Mouse (Mus musculus) layer of hippocampus, adult 2 months (tissue): ENCODE results near the gene Tor3a. TPM values are rescaled to one million over a fixed set of nuclear protein-coding genes. Genes with fewer than 3 reads are reported as not detected.
A peak's percentile ranks its signal among the peaks of the same experiment; 100 is the strongest.

ENCODE experiments used
- DNase-seq, 2 experiments: peaks; one replicate each; pipeline ENCODE4 v3.0.0; 2022; ENCODE audit warnings: low spot score in 2 of 2
- H3K27ac ChIP-seq: fragments of 200-600 bp; 2 replicates; pipeline ENCODE4 v1.8.1; 2022
- H3K4me3 ChIP-seq: fragments of 200-600 bp; 2 replicates; pipeline ENCODE4 v1.8.1; 2022; ENCODE audit warnings: mild to moderate bottlenecking
- CTCF ChIP-seq: fragments of 200-600 bp; conservative IDR thresholded peaks from 2 replicates; pipeline ENCODE4 v1.8.1; 2022; ENCODE audit warnings: antibody characterized with exemption, mild to moderate bottlenecking, moderate library complexity
- total RNA-seq, 2 experiments: library from RNA; stranded (reverse); gene quantifications; 2 replicates each; pipeline ENCODE4 v1.2.3; 2021

Gene Tor3a
- total RNA-seq, 2 experiments from 2014 or later, result 7.1 to 8.2 TPM

- no peak for TF ChIP-seq CTCF
- no peak for DNase-seq
- Histone ChIP-seq H3K4me3 (no peak overlapping the region), H3K27ac (no peak overlapping the region)
These were observed 28.0 kb upstream of the Tor3a start for GRCm38 (mm10) chr1:156702151-156702550.

- no peak for DNase-seq
- no peak overlapping the region for H3K27ac ChIP-seq
- no peak for TF ChIP-seq CTCF
- no peak overlapping the region for H3K4me3 ChIP-seq
These were observed 12.0 kb upstream of the Tor3a start for GRCm38 (mm10) chr1:156686025-156686661.

GRCm38 (mm10) chr1:156679599-156679998 is 5.4 kb upstream of the Tor3a start:
- TF ChIP-seq CTCF, result no peak
- Histone ChIP-seq H3K4me3 (no peak overlapping the region), H3K27ac (no peak overlapping the region)
- no peak for DNase-seq

GRCm38 (mm10) chr1:156677230-156677629 is 3.1 kb upstream of the Tor3a start:
- Histone ChIP-seq H3K4me3 (no peak overlapping the region), H3K27ac (no peak overlapping the region)
- DNase-seq, result no peak
- no peak for TF ChIP-seq CTCF

- Histone ChIP-seq H3K4me3 (no peak overlapping the region), H3K27ac (no peak overlapping the region)
- no peak for TF ChIP-seq CTCF
- no peak for DNase-seq
These were observed 2.4 kb upstream of the Tor3a start for GRCm38 (mm10) chr1:156676596-156676995.

GRCm38 (mm10) chr1:156676171-156676570 is 2.0 kb upstream of the Tor3a start:
- no peak for DNase-seq
- peak; percentile 88 for TF ChIP-seq CTCF
- Histone ChIP-seq H3K27ac (no peak overlapping the region), H3K4me3 (no peak overlapping the region)

- Histone ChIP-seq H3K4me3 (peak overlapping the region; percentile 85), H3K27ac (peak overlapping the region; percentile 88)
- no peak for DNase-seq
- no peak for TF ChIP-seq CTCF
These were observed 521 bp downstream of the Tor3a start for GRCm38 (mm10) chr1:156673476-156674194.

GRCm38 (mm10) chr1:156672720-156673475 is 1.3 kb downstream of the Tor3a start:
- no peak for DNase-seq
- Histone ChIP-seq H3K4me3 (peak overlapping the region; percentile 85), H3K27ac (peak overlapping the region; percentile 88; the same call in 1 of the 2 replicates)
- no peak for TF ChIP-seq CTCF

GRCm38 (mm10) chr1:156671921-156672320 is 2.2 kb downstream of the Tor3a start:
- no peak for DNase-seq
- Histone ChIP-seq H3K4me3 (no peak overlapping the region), H3K27ac (no peak overlapping the region)
- no peak for TF ChIP-seq CTCF

GRCm38 (mm10) chr1:156669208-156669983 is 4.8 kb downstream of the Tor3a start:
- no peak overlapping the region for H3K27ac ChIP-seq
- TF ChIP-seq CTCF, result no peak
- no peak overlapping the region for H3K4me3 ChIP-seq
- DNase-seq, result no peak

GRCm38 (mm10) chr1:156668602-156669001 is 5.6 kb downstream of the Tor3a start:
- H3K4me3 ChIP-seq, result no peak overlapping the region
- DNase-seq, result no peak
- TF ChIP-seq CTCF, result no peak
- no peak overlapping the region for H3K27ac ChIP-seq

GRCm38 (mm10) chr1:156667141-156667926 is 6.8 kb downstream of the Tor3a start:
- Histone ChIP-seq H3K27ac (no peak overlapping the region), H3K4me3 (no peak overlapping the region)
- no peak for TF ChIP-seq CTCF
- no peak for DNase-seq
